Comparison of ENCODE assay signal across 12 mouse cellular contexts in genomic region chr7:55995013-55995412, GRCm38 (mm10). TPM values are rescaled to one million over a fixed set of nuclear protein-coding genes. Genes with fewer than 3 reads are reported as not detected.
DNase-seq lines count a peak whose midpoint lies in the region; ATAC-seq and TF ChIP-seq lines count a peak whose summit lies in the region.
"Had no signal": no experiment of that assay in that cellular context is flagged by ENCODE, and none has a peak within 500 bp of the region (broad histone marks: within the 10 kb centered on the region; RNA-seq: fewer than 3 reads in every experiment).

No protein-coding gene starts in this region.

- H3K9ac ChIP-seq in kidney, embryonic 15.5 days: no peak overlapping the region
- no peak overlapping the region for H3K9ac ChIP-seq in kidney, embryonic 16.5 days (replicated peaks; ENCODE audit: low read length)
- H3K9ac ChIP-seq in forebrain, postnatal 0 days: no peak overlapping the region
- H3K9ac ChIP-seq: lung, embryonic 15.5 days had no signal

- H3K4me3 ChIP-seq in kidney, embryonic 15.5 days (replicated peaks): no peak overlapping the region
- no peak overlapping the region for H3K4me3 ChIP-seq in kidney, embryonic 16.5 days (ENCODE audit: low read length)
- H3K4me3 ChIP-seq in forebrain, postnatal 0 days (ENCODE audit: low read depth, low read length): no peak overlapping the region
- H3K4me3 ChIP-seq: lung, embryonic 15.5 days had no signal

- H3K9me3 ChIP-seq in kidney, embryonic 15.5 days (replicated peaks): no peaks in the 10 kb centered on the region
- no peaks in the 10 kb centered on the region for H3K9me3 ChIP-seq in kidney, embryonic 16.5 days (ENCODE audit: low read length)
- H3K9me3 ChIP-seq in forebrain, postnatal 0 days (ENCODE audit: low read length): no peaks in the 10 kb centered on the region
- H3K9me3 ChIP-seq: lung, embryonic 15.5 days had no signal

- intact Hi-C loops in left cerebral cortex, postnatal 25 days (cut with DNase I): no loop called here

- peak; percentile 77 for DNase-seq in brain, adult 2 months (ENCODE audit: low read depth, low spot score)
- peak; percentile 52 for DNase-seq in forebrain, postnatal 0 days
- peak; percentile 40 to 69 for DNase-seq in left cerebral cortex, postnatal 25 days (ENCODE audit: low spot score in 2 of 2)
- no peak for DNase-seq in cerebellum, adult 9-10 months
- DNase-seq in cerebellum, adult 11 months: no peak
- no peak for DNase-seq in heart, adult 8-10 months (ENCODE audit: low spot score)
- DNase-seq: spleen, adult 18-20 months; thymus, postnatal 36 days had no signal

- 0 out of 2 replicates have a peak, but pooled peaks have one; percentile 13 for TF ChIP-seq CTCF in forebrain, postnatal 0 days (IDR thresholded peaks at IDR 0.05; ENCODE audit: low read depth)

- H3K4me2 ChIP-seq in kidney, embryonic 15.5 days: no peak overlapping the region
- H3K4me2 ChIP-seq in kidney, embryonic 16.5 days (replicated peaks; ENCODE audit: low read depth, low read length): no peak overlapping the region
- no peak overlapping the region for H3K4me2 ChIP-seq in forebrain, postnatal 0 days (ENCODE audit: low read depth)
- H3K4me2 ChIP-seq: lung, embryonic 15.5 days had no signal

- ATAC-seq in kidney, embryonic 15.5 days (replicated peaks; ENCODE audit: low FRiP score): 0 out of 2 replicates have a peak, but pooled peaks have one; percentile 22
- no peak for ATAC-seq in kidney, embryonic 16.5 days (ENCODE audit: low FRiP score, low TSS enrichment)
- peak; percentile 96 for ATAC-seq in forebrain, postnatal 0 days

- H3K27me3 ChIP-seq in kidney, embryonic 15.5 days: no peaks in the 10 kb centered on the region
- H3K27me3 ChIP-seq in kidney, embryonic 16.5 days (ENCODE audit: insufficient read depth, low read length): no peaks in the 10 kb centered on the region
- no peaks in the 10 kb centered on the region for H3K27me3 ChIP-seq in forebrain, postnatal 0 days (ENCODE audit: insufficient read depth, low read length)
- H3K27me3 ChIP-seq: CH12.LX; lung, embryonic 15.5 days had no signal

- 75% methylated on average over 4 of the region's 4 CpGs for WGBS in kidney, embryonic 15.5 days
- WGBS in kidney, embryonic 16.5 days: 64% methylated on average over 4 of the region's 4 CpGs
- WGBS in forebrain, postnatal 0 days: 19% methylated on average over 4 of the region's 4 CpGs

- no peaks in the 10 kb centered on the region for H3K36me3 ChIP-seq in kidney, embryonic 15.5 days
- H3K36me3 ChIP-seq in kidney, embryonic 16.5 days (ENCODE audit: insufficient read depth, low read length): no peaks in the 10 kb centered on the region
- H3K36me3 ChIP-seq in forebrain, postnatal 0 days (ENCODE audit: insufficient read depth): peaks cover 8% of the 10 kb centered on the region; the same call in 1 of the 2 replicates
- H3K36me3 ChIP-seq: lung, embryonic 15.5 days had no signal

- no peaks in the 10 kb centered on the region for H3K4me1 ChIP-seq in kidney, embryonic 15.5 days
- no peaks in the 10 kb centered on the region for H3K4me1 ChIP-seq in kidney, embryonic 16.5 days (ENCODE audit: insufficient read depth, low read length)
- H3K4me1 ChIP-seq in forebrain, postnatal 0 days (ENCODE audit: insufficient read depth): no peaks in the 10 kb centered on the region
- H3K4me1 ChIP-seq: lung, embryonic 15.5 days had no signal

- no peak overlapping the region for H3K27ac ChIP-seq in kidney, embryonic 15.5 days
- H3K27ac ChIP-seq in kidney, embryonic 16.5 days (ENCODE audit: low read length): no peak overlapping the region
- peak overlapping the region; percentile 45; the same call in 1 of the 2 replicates for H3K27ac ChIP-seq in forebrain, postnatal 0 days (ENCODE audit: low read depth, low read length)
- H3K27ac ChIP-seq: lung, embryonic 15.5 days had no signal

RNA-seq across cellular contexts. Expression of gene Nipa1, which starts 24.7 kb away (rescaled TPM):
- polyA plus RNA-seq in kidney, embryonic 15.5 days (2015; fragmentation: Nextera tagmentation; extraction: Ambion mirVana): 5.8 and 6.5 TPM in 2 replicates
- polyA plus RNA-seq in kidney, embryonic 16.5 days (2015; fragmentation: Nextera tagmentation; extraction: Ambion mirVana): 4.4 and 5.9 TPM in 2 replicates
- total RNA-seq in forebrain, postnatal 0 days (2014; rRNA removed): 48.1 and 51.2 TPM in 2 replicates
- polyA plus RNA-seq in forebrain, postnatal 0 days (2015; fragmentation: Nextera tagmentation; extraction: Ambion mirVana): 27.2 and 33.6 TPM in 2 replicates
- 10 to 100 TPM; 63.5 to 65.9 TPM for total RNA-seq in left cerebral cortex, postnatal 25 days (2021)
- 1 to 10 TPM; 7.4 to 9.0 (median 7.8) TPM for total RNA-seq in heart, adult 8-10 months (2022)

RNA-seq across cellular contexts. Expression of gene Nipa2, which starts 32.7 kb away (rescaled TPM):
- polyA plus RNA-seq in kidney, embryonic 15.5 days (2015; fragmentation: Nextera tagmentation; extraction: Ambion mirVana): 45.5 and 48.3 TPM in 2 replicates
- 40.6 and 42.8 TPM in 2 replicates for polyA plus RNA-seq in kidney, embryonic 16.5 days (2015; fragmentation: Nextera tagmentation; extraction: Ambion mirVana)
- total RNA-seq in forebrain, postnatal 0 days (2014; rRNA removed): 41.2 and 43.0 TPM in 2 replicates
- polyA plus RNA-seq in forebrain, postnatal 0 days (2015; fragmentation: Nextera tagmentation; extraction: Ambion mirVana): 31.1 and 36.7 TPM in 2 replicates
- total RNA-seq in left cerebral cortex, postnatal 25 days (2021): 10 to 100 TPM; 60.5 to 63.5 TPM
- 10 to 100 TPM; 31.8 to 36.3 (median 33.3) TPM for total RNA-seq in heart, adult 8-10 months (2022)

RNA-seq across cellular contexts. Expression of gene Herc2, which starts 55.0 kb away (rescaled TPM):
- polyA plus RNA-seq in kidney, embryonic 15.5 days (2015; fragmentation: Nextera tagmentation; extraction: Ambion mirVana): 24.3 and 24.8 TPM in 2 replicates
- polyA plus RNA-seq in kidney, embryonic 16.5 days (2015; fragmentation: Nextera tagmentation; extraction: Ambion mirVana): 19.2 and 26.9 TPM in 2 replicates
- total RNA-seq in forebrain, postnatal 0 days (2014; rRNA removed): 72.8 and 85.4 TPM in 2 replicates
- polyA plus RNA-seq in forebrain, postnatal 0 days (2015; fragmentation: Nextera tagmentation; extraction: Ambion mirVana): 29.0 and 38.4 TPM in 2 replicates
- total RNA-seq in left cerebral cortex, postnatal 25 days (2021): 100 to 1,000 TPM; 139 to 140 TPM
- 10 to 100 TPM; 41.9 to 48.4 (median 45.2) TPM for total RNA-seq in heart, adult 8-10 months (2022)

Comparison
In these comparisons a context has a peak if more than half of its experiments do, and no peak if none do; other contexts are left out.
1. DNase-seq: peak in brain, adult 2 months (single experiment), forebrain, postnatal 0 days (single experiment) and left cerebral cortex, postnatal 25 days (2 of 2); none in cerebellum, adult 9-10 months (single experiment), cerebellum, adult 11 months (single experiment) and heart, adult 8-10 months (single experiment).